30 mouse cellular contexts compared by ENCODE assay signal in genomic region chr13:99183257-99183895, GRCm38 (mm10). TPM values are rescaled to one million over a fixed set of nuclear protein-coding genes. Genes with fewer than 3 reads are reported as not detected.
A peak's percentile ranks its signal among the peaks of the same experiment; 100 is the strongest.
DNase-seq lines count a peak whose midpoint lies in the region; ATAC-seq and TF ChIP-seq lines count a peak whose summit lies in the region.
"Had no signal": no experiment of that assay in that cellular context is flagged by ENCODE, and none has a peak within 500 bp of the region (broad histone marks: within the 10 kb centered on the region; RNA-seq: fewer than 3 reads in every experiment).

No protein-coding gene starts in this region.

- H3K4me3 ChIP-seq in left cerebral cortex, adult 2 months, result no peak overlapping the region
- no peak overlapping the region for H3K4me3 ChIP-seq in cortical plate, adult 2 months (ENCODE audit: insufficient read depth, low read length)
- H3K4me3 ChIP-seq in hindbrain, embryonic 14.5 days (replicated peaks; ENCODE audit: low read length), result no peak overlapping the region
- no peak overlapping the region for H3K4me3 ChIP-seq in midbrain, embryonic 16.5 days (ENCODE audit: low read depth, low read length)
- H3K4me3 ChIP-seq: erythroblast, embryonic 14.5 days; forebrain, embryonic 12.5 days; heart, embryonic 15.5 days; hindbrain, embryonic 15.5 days; limb, embryonic 13.5 days; myocyte; neural tube, embryonic 12.5 days had no signal

- H3K27me3 ChIP-seq in hindbrain, embryonic 14.5 days (ENCODE audit: control insufficient read depth, insufficient read depth, low read length), result no peaks in the 10 kb centered on the region
- H3K27me3 ChIP-seq in midbrain, embryonic 16.5 days (ENCODE audit: control insufficient read depth, insufficient read depth, low read depth, low read length), result no peaks in the 10 kb centered on the region
- H3K27me3 ChIP-seq: forebrain, embryonic 12.5 days; heart, embryonic 15.5 days; hindbrain, embryonic 15.5 days; limb, embryonic 13.5 days; neural tube, embryonic 12.5 days; Patski had no signal

- DNase-seq in heart, adult 11 months, result peak; percentile 91
- DNase-seq in heart, postnatal 25 days (ENCODE audit: low spot score), result no peak
- no peak for DNase-seq in left cerebral cortex, adult 2 months (ENCODE audit: extremely low spot score in 1 of 2, low spot score in 2 of 2)
- DNase-seq in left cerebral cortex, adult 18-20 months (ENCODE audit: low spot score in 2 of 2), result no peak
- no peak for DNase-seq in hindbrain, embryonic 14.5 days (ENCODE audit: low spot score)
- DNase-seq: adrenal gland, postnatal 10 days; cerebellum, adult 11 months; cerebellum, adult 9-11 months; gastrocnemius, postnatal 14 days; heart, postnatal 4 days; kidney, adult 8-10 months; kidney, postnatal 10 days; layer of hippocampus, adult 9-11 months; right cerebral cortex, adult 18-20 months; spleen, adult 18-20 months; thymus, postnatal 25 days had no signal

- H3K4me1 ChIP-seq in cortical plate, adult 2 months (ENCODE audit: control insufficient read depth, insufficient read depth, low read length), result no peaks in the 10 kb centered on the region
- H3K4me1 ChIP-seq in hindbrain, embryonic 14.5 days (replicated peaks; ENCODE audit: control insufficient read depth, insufficient read depth, low read length), result 0 out of 2 replicates have a peak, but pooled peaks cover 2% of the 10 kb centered on the region
- H3K4me1 ChIP-seq in midbrain, embryonic 16.5 days (ENCODE audit: control insufficient read depth, insufficient read depth, low read length), result peaks cover 1% of the 10 kb centered on the region; the same call in 1 of the 2 replicates
- H3K4me1 ChIP-seq: forebrain, embryonic 12.5 days; limb, embryonic 13.5 days; neural tube, embryonic 12.5 days had no signal

- intact Hi-C loops in heart, postnatal 25 days (cut with DNase I), result no loop called here
- intact Hi-C loops in left cerebral cortex, adult 2 months (cut with DNase I), result no loop called here

- H3K9me3 ChIP-seq in hindbrain, embryonic 14.5 days (ENCODE audit: control insufficient read depth, low read length), result no peaks in the 10 kb centered on the region
- H3K9me3 ChIP-seq in midbrain, embryonic 16.5 days (replicated peaks; ENCODE audit: control insufficient read depth, low read length, poor library complexity, severe bottlenecking), result no peaks in the 10 kb centered on the region
- H3K9me3 ChIP-seq: forebrain, embryonic 12.5 days; heart, embryonic 15.5 days; hindbrain, embryonic 15.5 days; limb, embryonic 13.5 days; neural tube, embryonic 12.5 days had no signal

- no peak overlapping the region for H3K4me2 ChIP-seq in hindbrain, embryonic 14.5 days (replicated peaks)
- no peak overlapping the region for H3K4me2 ChIP-seq in midbrain, embryonic 16.5 days (ENCODE audit: low read length)
- H3K4me2 ChIP-seq: forebrain, embryonic 12.5 days; heart, embryonic 15.5 days; hindbrain, embryonic 15.5 days; limb, embryonic 13.5 days; liver, embryonic 11.5 days; midbrain, embryonic 11.5 days; neural tube, embryonic 12.5 days had no signal

- no peak for ATAC-seq in hindbrain, embryonic 14.5 days (ENCODE audit: low FRiP score)
- ATAC-seq in midbrain, embryonic 16.5 days, result no peak
- ATAC-seq: inflammation-experienced regulatory T-cells, adult 6 months; Patski had no signal

- H3K9ac ChIP-seq in hindbrain, embryonic 14.5 days, result no peak overlapping the region
- H3K9ac ChIP-seq in midbrain, embryonic 16.5 days (ENCODE audit: low read depth, low read length), result no peak overlapping the region
- H3K9ac ChIP-seq: forebrain, embryonic 12.5 days; heart, embryonic 15.5 days; hindbrain, embryonic 15.5 days; limb, embryonic 13.5 days; neural tube, embryonic 12.5 days had no signal

- TF ChIP-seq POLR2A in cortical plate, adult 2 months (IDR thresholded peaks at IDR 0.05; ENCODE audit: extremely low read depth, insufficient read depth, low read length), result no peak

- no peak for TF ChIP-seq CTCF in left cerebral cortex, adult 2 months (IDR thresholded peaks at IDR 0.05)
- TF ChIP-seq CTCF in cortical plate, adult 2 months (IDR thresholded peaks at IDR 0.05; ENCODE audit: extremely low read depth, insufficient read depth, low read length), result no peak

- peak overlapping the region; percentile 65 for H3K27ac ChIP-seq in left cerebral cortex, adult 2 months
- H3K27ac ChIP-seq in cortical plate, adult 2 months (ENCODE audit: insufficient read depth, low read length), result peak overlapping the region; percentile 76
- no peak overlapping the region for H3K27ac ChIP-seq in hindbrain, embryonic 14.5 days
- no peak overlapping the region for H3K27ac ChIP-seq in midbrain, embryonic 16.5 days (ENCODE audit: low read length)
- H3K27ac ChIP-seq: forebrain, embryonic 12.5 days; limb, embryonic 13.5 days; neural tube, embryonic 12.5 days had no signal

- no peaks in the 10 kb centered on the region for H3K36me3 ChIP-seq in hindbrain, embryonic 14.5 days (replicated peaks; ENCODE audit: control insufficient read depth, insufficient read depth)
- no peaks in the 10 kb centered on the region for H3K36me3 ChIP-seq in midbrain, embryonic 16.5 days (ENCODE audit: control insufficient read depth, insufficient read depth, low read length)
- H3K36me3 ChIP-seq: forebrain, embryonic 12.5 days; heart, embryonic 15.5 days; hindbrain, embryonic 15.5 days; limb, embryonic 13.5 days; neural tube, embryonic 12.5 days had no signal

- WGBS in hindbrain, embryonic 14.5 days, result 91% methylated on average over 3 of the region's 3 CpGs
- WGBS in midbrain, embryonic 16.5 days, result 89% methylated on average over 3 of the region's 3 CpGs

RNA-seq across cellular contexts. Expression of gene Zfp366, which starts 1.2 kb away (rescaled TPM):
- total RNA-seq in heart, postnatal 25 days (2021), result 10 to 100 TPM in 1 of 2 experiments, 1 to 10 TPM in 1; 8.9 to 11.6 TPM
- 1 to 10 TPM; 3.1 to 4.1 TPM for total RNA-seq in left cerebral cortex, adult 2 months (2021)
- 1 to 10 TPM; 3.2 to 3.3 TPM for total RNA-seq in left cerebral cortex, adult 18-20 months (2021)
- 2.3 and 2.4 TPM in 2 replicates for polyA plus RNA-seq in cortical plate, adult 2 months (2012; rRNA removed)
- polyA plus RNA-seq in hindbrain, embryonic 14.5 days (2014; fragmentation: Nextera tagmentation; extraction: Ambion mirVana), result 0.78 and 1.3 TPM in 2 replicates
- 0.73 and 0.85 TPM in 2 replicates for polyA plus RNA-seq in midbrain, embryonic 16.5 days (2015; fragmentation: Nextera tagmentation; extraction: Ambion mirVana)
- total RNA-seq: MEL had no signal
- polyA plus RNA-seq: erythroblast, embryonic 14.5 days had no signal

Comparison
In these comparisons a context has a peak if more than half of its experiments do, and no peak if none do; other contexts are left out.
1. H3K27ac ChIP-seq: peak in left cerebral cortex, adult 2 months (single experiment) and cortical plate, adult 2 months (single experiment); none in hindbrain, embryonic 14.5 days (single experiment) and midbrain, embryonic 16.5 days (single experiment).